Mouse (Mus musculus): ENCODE results near the gene Sh2d6.

- TF ChIP-seq POLR2A (IDR thresholded peaks at IDR 0.05; ENCODE audit: control insufficient read depth, low read depth, low read length) (no peak), CTCF (IDR thresholded peaks at IDR 0.05; ENCODE audit: control insufficient read depth, insufficient read depth, insufficient replicate concordance, low read depth, low read length) (no peak)
These were observed 1.7 kb upstream of the Sh2d6 start for GRCm38 (mm10) chr6:72523222-72523621.

Data from testis, adult 2 months (tissue).